Mouse (Mus musculus): ENCODE results near the gene Dffb.
"Not testable (repeated sequence)": the region's sequence is repeated elsewhere in the genome, so short reads cannot be mapped to it uniquely, and the experiment has no call there.

Gene Dffb

DNA sequence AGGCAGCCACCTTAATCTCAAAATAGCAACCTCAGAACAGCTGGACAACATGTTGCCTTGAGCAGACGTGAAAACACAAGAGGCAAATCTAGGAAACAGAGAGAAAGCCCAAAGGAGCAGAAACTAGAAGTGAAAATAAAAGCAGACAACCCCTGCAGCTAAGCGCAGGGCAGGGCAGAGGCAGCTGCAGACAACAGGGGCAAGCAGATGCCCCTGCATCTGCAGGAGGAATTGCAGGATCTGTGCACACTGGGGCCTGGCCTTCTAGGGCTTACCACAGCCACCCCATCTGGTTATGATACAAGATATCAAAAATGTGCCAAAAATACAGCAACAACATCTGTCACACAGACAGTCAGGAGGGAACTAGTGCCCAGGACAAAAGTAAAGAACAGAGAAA lies 7.4 kb downstream of the Dffb start:
- in situ Hi-C loops (cut with MboI, MseI), result loop anchor here (10.0 to 25.0 kb wide), 3 partner anchors 177 to 1980 kb away; partner anchors contain the start of genes Phf13 (in 1 of the 2), Rnf207 (in 1 of the 2), Thap3 (in 1 of the 2) and Trp73 (in 1 of the 2)

DNA sequence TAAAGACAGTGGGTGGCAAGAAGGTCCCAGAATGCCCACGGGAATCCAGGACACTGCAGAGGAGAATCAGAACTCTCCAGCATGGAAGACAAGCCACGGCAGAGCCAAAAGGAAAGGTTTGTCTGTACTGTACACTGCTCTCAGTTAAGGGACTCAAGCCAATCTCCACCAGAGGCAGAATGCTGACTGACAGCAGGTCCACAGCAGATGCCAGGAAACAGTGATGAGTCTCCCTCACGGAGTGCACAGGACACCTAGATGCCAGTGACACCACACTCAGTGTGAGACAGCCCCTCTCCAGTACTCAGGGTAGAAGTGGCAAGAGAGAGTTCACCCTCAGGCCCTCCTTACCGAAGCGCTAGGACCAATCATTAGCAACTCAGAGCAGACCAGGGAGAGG lies 8.3 kb downstream of the Dffb start:
- in situ Hi-C loops (cut with MboI, MseI), result loop anchor here (10.0 to 25.0 kb wide), 3 partner anchors 178 to 1979 kb away; partner anchors contain the start of genes Phf13 (in 1 of the 2), Rnf207 (in 1 of the 2), Thap3 (in 1 of the 2) and Trp73 (in 1 of the 2)

GRCm38 (mm10) chr4:153962631-153963030 lies 12.3 kb downstream of the Dffb start:
- in situ Hi-C loops (cut with MboI, MseI), result loop anchor here (10.0 to 25.0 kb wide), 3 partner anchors 182 to 1975 kb away; partner anchors contain the start of genes Phf13 (in 1 of the 2), Rnf207 (in 1 of the 2), Thap3 (in 1 of the 2) and Trp73 (in 1 of the 2)

- in situ Hi-C loops (cut with MboI, MseI), result loop anchor here in 1 of 2 experiments (25.0 kb wide), 1 partner anchor 1970 kb away; the partner anchor contains the start of genes Phf13 and Thap3
Measured at GRCm38 (mm10) chr4:153957444-153958250, 17.3 kb downstream of the Dffb start.

DNA sequence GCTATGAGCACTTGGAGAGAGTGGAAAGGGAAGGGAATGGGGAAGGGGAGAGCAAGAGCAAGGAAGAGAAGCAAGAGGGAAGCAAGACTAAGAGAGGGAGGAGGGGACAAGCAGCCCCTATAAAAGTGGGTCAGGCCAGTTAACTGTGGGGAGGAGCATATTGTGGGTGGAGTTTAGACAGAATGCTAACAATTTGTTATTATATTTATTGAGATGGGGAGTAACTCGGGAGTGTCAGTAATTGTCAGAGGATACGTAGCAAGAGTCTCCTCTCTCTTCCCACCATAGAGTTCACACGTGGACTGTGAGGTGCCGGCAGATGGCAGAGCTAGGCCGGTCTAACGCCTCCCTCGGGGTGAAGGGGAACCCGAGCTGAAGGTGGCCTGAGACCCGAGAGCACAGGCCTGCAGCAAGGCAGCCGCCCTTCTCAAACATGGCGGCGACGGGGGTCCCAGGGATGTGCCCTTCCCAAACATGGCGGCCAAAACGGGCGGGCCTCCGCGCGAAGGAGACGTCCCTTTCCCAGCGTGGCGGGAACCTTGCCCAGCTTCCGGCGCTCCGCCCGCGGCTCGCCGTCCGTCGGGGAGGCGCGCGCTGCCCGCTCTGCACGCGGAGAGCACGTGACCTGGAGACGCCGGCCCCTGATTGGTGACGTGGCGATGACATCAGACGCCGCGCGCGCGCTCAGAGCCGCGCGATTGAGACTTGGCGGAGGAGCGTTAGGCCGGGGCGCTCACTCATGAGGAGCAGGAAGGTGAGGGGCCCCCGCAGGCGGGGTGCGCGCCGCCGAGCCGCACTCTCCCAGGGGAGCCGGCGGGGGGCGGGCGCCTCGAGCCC lies 18.1 kb downstream of the Dffb start, which contains the start of gene A430005L14Rik:
Gene A430005L14Rik, plus strand, starts transcription at position 669 of the 837 bp plus-strand sequence.
- in situ Hi-C loops (cut with MboI, MseI), result loop anchor here in 1 of 2 experiments (25.0 kb wide), 1 partner anchor 1969 kb away; the partner anchor contains the start of genes Phf13 and Thap3

DNA sequence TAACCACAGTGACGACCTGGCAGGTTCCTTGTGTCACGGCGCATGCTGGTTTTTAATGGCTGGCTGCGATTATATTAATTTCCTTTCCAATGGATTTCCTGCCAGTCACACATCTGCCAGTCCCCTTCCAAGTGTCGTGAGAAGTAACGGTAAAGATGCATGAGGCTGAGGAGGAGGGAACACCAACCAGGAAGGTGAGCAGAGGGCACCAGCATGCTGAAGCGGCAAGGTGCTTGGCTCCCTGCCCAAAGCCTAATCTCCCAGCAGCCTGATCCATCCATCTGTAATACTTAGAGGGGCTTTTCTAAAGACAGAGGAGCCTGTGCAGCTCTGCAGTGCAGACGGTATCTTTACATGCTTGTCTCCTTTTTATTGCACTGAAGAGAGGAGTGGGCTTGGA lies 19.3 kb downstream of the Dffb start:
- in situ Hi-C loops (cut with MboI, MseI), result loop anchor here in 1 of 2 experiments (25.0 kb wide), 1 partner anchor 1968 kb away; the partner anchor contains the start of genes Phf13 and Thap3

DNA sequence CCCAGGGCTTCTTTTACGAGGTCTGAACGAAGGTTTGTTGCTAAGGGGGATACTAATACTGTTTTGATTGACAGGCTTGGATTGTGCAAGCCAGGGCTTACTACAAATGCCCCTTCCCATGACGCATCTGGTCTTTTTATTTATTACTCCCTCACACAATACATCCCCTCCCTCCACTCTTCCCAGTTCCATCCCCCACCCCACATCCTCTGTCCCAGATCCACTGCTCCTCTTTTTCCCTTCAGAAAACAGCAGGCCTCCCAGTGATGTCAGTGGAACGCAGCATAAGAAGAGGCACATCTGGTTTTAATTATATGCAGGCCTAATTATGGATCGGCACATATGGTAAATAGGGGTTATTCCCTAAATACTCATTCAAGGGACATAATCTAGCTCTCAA lies 23.2 kb downstream of the Dffb start:
- in situ Hi-C loops (cut with MboI, MseI), result loop anchor here in 1 of 2 experiments (25.0 kb wide), 1 partner anchor 1964 kb away; the partner anchor contains the start of genes Phf13 and Thap3

DNA sequence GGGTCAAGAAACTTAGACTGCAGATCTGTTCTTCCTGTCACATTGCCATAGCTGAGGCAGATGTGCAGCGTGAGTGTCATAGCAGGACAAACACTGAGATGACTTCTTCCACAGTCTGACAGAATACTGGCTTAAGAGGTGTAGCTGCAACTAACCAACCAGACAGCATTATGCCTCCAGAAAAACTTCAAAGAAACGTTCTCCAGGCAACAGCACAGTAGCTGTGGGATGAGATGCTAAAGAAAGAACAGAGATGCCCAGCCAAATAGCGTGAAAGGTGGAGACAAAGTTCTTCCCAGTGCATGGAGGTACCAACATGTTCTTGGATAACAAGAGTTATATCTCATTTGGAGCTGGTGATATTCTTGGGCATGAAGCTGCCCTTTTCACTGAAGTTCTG lies 23.8 kb downstream of the Dffb start:
- in situ Hi-C loops (cut with MboI, MseI), result loop anchor here in 1 of 2 experiments (25.0 kb wide), 1 partner anchor 1964 kb away; the partner anchor contains the start of genes Phf13 and Thap3

DNA sequence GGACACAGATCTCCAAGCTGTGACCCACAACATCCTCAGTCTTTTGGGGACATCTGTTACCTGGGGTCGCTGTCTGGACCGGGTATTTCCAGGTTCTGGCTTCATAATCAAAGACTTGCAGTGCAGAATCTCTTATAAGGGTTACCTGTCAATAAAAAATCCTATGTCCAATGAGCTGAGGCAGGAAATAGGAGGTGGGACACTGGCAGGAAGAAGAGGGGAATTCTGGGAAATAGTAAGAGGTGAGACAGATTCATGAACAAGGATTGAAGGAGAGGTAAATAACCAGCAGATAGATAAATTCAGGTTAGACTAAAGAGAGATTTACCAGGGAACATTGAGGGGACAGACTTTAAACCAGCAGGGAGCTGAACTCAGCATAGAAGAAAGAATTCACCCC lies 24.6 kb downstream of the Dffb start:
- in situ Hi-C loops (cut with MboI, MseI), result loop anchor here in 1 of 2 experiments (25.0 kb wide), 1 partner anchor 1963 kb away; the partner anchor contains the start of genes Phf13 and Thap3

DNA sequence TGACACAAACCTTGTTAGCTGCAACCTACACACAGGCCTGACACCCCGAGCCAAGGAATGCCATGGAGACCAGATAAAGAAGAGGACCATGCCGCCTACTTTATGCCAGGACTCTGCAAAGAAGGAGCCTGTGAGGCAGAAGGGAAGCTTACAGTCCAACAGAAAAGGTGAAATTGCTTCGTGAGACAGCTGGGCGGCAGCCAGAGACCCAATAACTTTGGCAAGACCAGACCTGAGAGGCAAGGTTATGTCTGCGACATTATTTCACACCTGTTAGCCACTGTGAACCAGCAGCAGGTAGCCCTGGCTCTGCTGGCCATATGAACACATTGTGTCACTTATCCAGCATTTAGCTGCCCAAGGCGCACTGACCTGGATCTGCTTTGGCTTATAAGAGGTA lies 29.2 kb downstream of the Dffb start:
- in situ Hi-C loops (cut with MboI, MseI), result no loop called here

- in situ Hi-C loops (cut with MboI, MseI), result no loop called here
Measured at GRCm38 (mm10) chr4:153944261-153944660, 30.7 kb downstream of the Dffb start.

DNA sequence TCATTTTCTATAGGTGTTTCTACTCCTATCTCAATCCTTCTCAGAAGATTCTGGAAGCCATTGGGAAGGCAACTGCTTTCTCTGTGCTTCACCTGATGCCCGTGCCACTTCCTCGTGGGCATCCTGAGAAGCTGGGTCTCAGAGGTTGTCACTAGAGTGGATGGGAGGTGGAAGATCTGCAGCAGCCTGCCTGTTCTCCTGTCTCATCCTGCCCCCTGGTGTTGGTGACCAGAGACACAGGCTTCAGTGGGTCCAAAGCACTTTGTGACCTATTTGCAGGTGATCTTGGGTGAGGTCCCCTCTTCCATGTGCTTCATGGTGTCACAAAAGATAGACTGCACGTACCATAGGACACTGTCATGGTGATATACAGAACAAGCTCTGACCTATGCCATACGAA lies 31.7 kb downstream of the Dffb start:
- in situ Hi-C loops (cut with MboI, MseI), result no loop called here

- in situ Hi-C loops (cut with MboI, MseI), result loop anchor here in 1 of 2 experiments (5.0 kb wide), 1 partner anchor 52 kb away; no protein-coding TSS in a partner anchor
Measured at GRCm38 (mm10) chr4:153929921-153930320, 45.0 kb downstream of the Dffb start.

- in situ Hi-C loops (cut with MboI, MseI), result loop anchor here in 1 of 2 experiments (5.0 kb wide), 1 partner anchor 53 kb away; no protein-coding TSS in a partner anchor
Measured at GRCm38 (mm10) chr4:153929425-153929824, 45.5 kb downstream of the Dffb start.

GRCm38 (mm10) chr4:153928772-153929299 lies 46.1 kb downstream of the Dffb start:
- in situ Hi-C loops (cut with MboI, MseI), result loop anchor here in 1 of 2 experiments (5.0 kb wide), 1 partner anchor 53 kb away; no protein-coding TSS in a partner anchor

GRCm38 (mm10) chr4:153922090-153922489 lies 52.8 kb downstream of the Dffb start:
- in situ Hi-C loops (cut with MboI, MseI), result not testable (repeated sequence)

DNA sequence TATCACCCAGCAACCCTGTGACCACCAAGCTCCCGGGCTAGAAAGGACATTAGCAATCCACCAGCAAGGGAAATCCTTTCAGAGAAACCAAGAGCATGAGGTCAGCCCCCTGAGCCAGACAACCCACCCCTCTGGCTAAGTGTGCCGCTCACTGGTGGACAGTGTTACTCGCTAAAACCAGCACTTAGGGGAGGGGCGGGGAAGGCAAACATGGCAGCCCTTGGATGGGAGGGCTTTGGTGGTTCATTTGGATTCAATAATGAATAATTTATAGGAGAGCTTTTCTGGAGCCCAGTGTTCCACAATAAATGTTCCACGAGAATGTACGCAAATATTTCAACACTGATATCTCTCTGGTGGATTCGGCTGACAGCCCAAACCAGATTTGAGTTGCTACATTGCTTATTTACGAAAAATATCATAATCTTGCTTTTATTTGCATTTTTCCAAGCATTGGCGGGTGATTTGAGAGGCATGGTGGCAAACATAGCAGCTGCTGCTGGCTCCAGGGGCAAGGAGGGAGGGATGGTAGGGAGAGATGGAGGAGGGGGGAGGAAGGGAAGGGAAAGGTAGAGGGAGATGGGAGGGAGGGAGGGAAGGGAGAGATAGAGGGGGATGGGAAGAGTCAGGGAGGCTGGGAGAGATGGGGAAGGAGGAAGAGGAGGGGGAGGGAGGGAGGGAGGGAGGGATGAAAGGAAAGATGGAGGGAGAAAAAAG lies 54.3 kb downstream of the Dffb start:
- in situ Hi-C loops (cut with MboI, MseI), result no loop called here

GRCm38 (mm10) chr4:153917773-153918500 lies 57.0 kb downstream of the Dffb start:
- in situ Hi-C loops (cut with MboI, MseI), result no loop called here
